Mouse (Mus musculus) gastrocnemius, postnatal 25 days (tissue): ENCODE results near the gene Crybg1. TPM values are rescaled to one million over a fixed set of nuclear protein-coding genes. Genes with fewer than 3 reads are reported as not detected.

Experiments
- DNase-seq: peaks from one replicate; pipeline ENCODE4 v3.0.0; 2022
- long read RNA-seq, 2 experiments: library from polyadenylated mRNA; stranded (forward); transcript quantifications; one replicate each; pipeline ENCODE4 v2.0.0; 2021
- total RNA-seq, 2 experiments: library from RNA; stranded (reverse); gene quantifications; 1 replicate in 1 of 2; 2 replicates in 1 of 2; pipeline ENCODE4 v1.2.3; 2021

The Crybg1 gene
- total RNA-seq, result 1 to 10 TPM; 1.2 to 1.3 TPM
- long read RNA-seq, experiment 1, partial matches to known transcripts, result 0 of 1 reads
- long read RNA-seq, experiment 1, other reads (novel, unspliced or antisense), result 1 of 1 reads
- long read RNA-seq, experiment 2, partial matches to known transcripts, result 0 of 2 reads
- long read RNA-seq, experiment 2, other reads (novel, unspliced or antisense), result 2 of 2 reads

DNA sequence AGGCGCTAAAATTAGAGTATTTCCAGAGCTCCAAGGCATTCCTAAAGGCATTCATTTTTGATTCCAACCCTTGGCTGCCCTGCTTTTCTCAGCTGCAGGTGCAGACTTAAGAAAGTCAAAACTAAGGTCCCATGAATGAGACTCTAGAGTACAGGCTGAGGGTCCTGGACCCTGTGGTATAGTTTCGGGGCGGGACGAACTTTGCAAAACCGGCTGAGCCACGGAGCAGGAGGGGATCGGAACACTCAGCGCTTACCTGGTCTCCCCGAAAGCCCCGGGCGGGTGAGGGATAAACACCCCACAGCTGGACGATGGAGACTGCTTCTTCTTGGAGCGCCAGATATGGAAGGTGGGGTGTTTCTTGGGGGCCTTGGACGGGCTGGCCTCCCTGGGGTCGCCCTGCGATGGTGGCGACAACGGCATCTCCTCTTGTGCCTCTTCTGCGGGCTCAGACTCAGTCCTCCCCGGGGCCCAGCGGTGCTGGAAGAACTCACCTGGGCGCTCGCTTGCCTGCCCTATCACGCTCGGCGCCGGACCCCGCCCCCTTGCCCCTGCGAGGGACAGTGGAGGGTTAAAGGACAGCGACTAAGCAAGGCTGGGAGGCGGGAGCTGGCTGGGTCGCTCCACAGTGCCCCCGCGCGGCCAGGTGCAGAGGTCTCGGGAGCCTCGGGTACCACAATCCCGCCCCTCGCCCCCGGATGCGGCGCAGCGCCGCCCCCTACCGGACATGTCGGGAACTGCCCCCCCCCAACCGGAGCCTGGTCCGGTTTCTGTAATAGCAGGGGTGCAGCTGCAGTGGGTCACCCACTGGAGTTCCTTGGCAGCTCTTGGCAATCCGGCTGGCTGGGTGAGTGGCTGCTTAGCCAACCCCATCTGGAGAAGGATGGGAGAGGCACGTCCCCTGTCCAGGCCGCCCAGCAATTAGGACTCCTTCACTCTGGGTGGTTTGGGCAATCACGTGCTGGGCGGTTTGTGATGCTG is at the start of gene Crybg1:
Gene Crybg1 (minus strand): TSS at position 517 of the 981 bp plus-strand sequence.
- peak; percentile 34 for DNase-seq

GRCm38 (mm10) chr10:44177365-44177764 is 28.7 kb upstream of the Crybg1 start:
- no peak for DNase-seq

- no peak for DNase-seq
These were observed 27.9 kb upstream of the Crybg1 start for GRCm38 (mm10) chr10:44176548-44176947.

GRCm38 (mm10) chr10:44176120-44176519 is 27.5 kb upstream of the Crybg1 start:
- no peak for DNase-seq

GRCm38 (mm10) chr10:44170145-44170544 is 21.5 kb upstream of the Crybg1 start:
- DNase-seq, result no peak

DNA sequence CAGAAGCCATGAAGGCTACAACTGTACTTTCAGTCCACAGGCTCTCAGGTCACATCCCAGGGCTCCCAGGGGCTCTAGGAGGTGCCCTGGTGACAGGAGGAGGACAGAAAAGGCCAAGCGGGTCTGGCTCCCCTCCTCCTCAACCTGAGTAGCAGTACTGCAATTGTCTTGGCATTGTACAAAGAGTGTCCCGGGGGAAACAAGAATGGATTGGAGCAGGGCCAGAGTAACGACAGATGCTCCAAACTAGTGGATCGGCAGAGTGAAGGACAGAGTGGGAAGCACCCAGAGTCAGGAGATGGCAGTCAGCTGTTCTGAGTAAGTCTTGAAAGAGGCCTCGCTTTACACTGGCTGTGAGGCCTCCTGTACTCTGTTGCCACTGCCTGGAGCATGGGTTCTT is 18.4 kb upstream of the Crybg1 start:
- no peak for DNase-seq

- DNase-seq, result no peak
These were observed 15.8 kb upstream of the Crybg1 start for GRCm38 (mm10) chr10:44164258-44164975.

- no peak for DNase-seq
These were observed 14.4 kb upstream of the Crybg1 start for GRCm38 (mm10) chr10:44163028-44163427.

DNA sequence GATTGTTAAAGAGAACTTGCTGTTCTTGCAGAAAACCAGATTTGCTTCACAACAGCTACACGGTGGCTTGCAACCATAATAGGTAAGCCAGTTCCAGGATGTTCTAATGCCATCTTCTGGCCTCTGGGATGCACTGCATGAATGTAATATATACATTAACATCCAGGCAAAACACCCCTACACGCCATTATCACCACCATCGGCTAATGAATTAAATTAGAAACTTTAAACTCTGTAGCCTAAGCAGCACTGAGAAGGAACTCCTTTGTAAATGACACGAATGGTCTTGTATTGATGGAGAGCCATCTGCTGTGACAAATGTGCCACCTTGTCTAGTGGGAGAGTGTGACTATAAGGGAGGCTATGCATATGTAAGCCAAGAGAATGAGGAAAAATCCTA is 11.5 kb upstream of the Crybg1 start:
- no peak for DNase-seq

- no peak for DNase-seq
These were observed 8.8 kb upstream of the Crybg1 start for GRCm38 (mm10) chr10:44157489-44157888.

- DNase-seq, result no peak
These were observed 1.8 kb upstream of the Crybg1 start for GRCm38 (mm10) chr10:44150501-44150900.

DNA sequence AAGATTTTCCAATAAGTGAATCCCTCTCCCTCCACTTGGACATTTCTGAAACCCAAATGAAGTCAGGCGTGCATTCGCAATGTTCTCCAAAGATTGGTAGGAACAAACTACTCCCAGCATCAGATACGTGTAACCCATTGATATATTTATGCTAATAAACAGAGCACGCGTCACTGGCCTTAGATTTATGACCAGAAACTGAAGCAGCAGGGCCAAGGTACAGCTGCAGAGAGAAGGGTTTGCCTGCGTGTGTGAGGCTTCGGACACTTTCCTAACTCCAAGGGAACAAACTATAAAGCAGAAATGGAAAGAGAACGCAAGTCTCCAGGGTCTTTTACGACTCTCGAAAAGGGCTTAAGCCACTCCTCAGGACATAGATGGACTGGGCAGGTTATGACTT is 5.3 kb downstream of the Crybg1 start:
- no peak for DNase-seq

- DNase-seq, result no peak
These were observed 10.4 kb downstream of the Crybg1 start for GRCm38 (mm10) chr10:44138137-44138855.

GRCm38 (mm10) chr10:44126047-44126446 is 22.6 kb downstream of the Crybg1 start:
- no peak for DNase-seq

DNA sequence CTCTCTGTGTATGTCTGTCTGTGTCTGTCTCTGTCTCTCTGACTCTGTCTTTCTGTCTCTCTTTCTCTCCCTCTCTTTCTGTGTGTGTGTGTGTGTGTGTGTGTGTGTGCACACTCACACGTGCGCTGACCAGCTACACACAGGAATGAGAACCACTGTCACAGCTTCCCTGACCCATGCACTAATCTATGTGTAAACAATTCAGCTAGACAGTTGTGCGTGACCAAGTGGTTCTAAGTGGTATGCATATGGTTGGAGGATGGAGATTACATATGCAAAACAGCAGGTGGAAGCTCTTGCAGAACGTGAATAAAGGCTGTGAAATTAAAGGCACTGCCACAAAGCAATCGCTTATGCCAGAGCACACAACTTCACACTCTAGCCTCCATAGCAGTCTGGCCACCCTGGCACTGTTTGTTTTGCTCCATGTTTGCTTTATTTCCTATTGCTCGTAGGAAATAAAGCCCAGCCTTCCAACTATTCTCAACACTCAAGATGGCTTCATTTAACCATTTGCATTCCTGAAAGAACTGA is 24.2 kb downstream of the Crybg1 start:
- no peak for DNase-seq

DNA sequence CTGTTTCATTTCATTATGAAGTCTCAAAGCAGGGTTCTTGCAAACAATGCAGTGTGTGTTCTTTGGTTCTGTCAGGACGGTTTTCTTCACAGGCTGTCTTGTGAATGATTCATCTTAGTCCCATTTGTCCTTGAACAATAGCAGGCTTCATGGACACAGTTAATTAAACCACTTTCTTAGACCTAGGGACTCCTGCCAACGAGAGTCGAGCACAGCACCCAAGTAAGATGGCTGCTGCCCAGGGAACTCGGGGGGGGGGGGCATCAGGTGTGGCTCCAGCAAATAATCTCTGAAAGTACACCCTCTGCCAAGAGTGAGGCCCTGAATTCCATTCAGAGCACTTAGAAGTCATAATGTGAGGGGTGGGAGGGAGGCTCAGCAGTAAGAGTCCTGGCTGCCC is 30.0 kb downstream of the Crybg1 start:
- no peak for DNase-seq

DNA sequence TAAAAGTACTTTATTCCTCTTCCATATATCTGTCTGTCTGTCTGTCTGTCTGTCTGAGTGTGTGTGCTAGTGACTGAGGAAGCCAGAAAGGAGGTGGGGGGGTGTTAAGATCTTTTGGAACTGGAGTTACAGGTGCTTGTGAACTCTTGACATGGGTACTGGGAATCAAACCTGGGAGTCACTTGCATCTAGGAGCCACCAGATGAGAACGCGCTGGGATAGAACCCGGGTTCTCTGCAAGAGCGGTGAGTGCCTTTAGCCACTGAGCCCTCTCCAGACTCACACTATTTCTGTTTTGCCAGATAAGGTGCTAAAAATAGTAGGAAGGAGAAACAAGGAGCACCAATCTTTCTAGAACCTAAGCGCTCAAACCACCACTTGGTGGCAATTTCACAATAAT is 31.9 kb downstream of the Crybg1 start:
- no peak for DNase-seq

DNA sequence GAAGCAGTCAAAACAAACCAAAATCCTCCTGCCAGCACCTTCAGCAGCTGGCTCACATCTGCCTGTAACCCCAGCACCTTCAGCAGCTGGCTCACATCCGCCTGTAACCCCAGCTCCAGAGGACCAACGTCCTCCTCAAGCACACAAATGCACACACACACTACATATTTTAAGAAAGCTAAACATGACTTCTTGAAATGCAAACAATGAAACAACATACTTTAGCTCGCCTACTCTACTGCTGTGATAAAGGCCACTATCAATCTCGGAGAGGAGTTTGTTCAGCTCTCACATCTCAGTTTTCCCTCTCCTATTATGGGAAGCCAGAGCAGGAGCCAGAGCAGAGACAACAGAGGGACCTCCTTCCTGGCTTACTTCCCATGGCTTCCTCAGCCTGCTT is 34.0 kb downstream of the Crybg1 start:
- DNase-seq, result no peak

DNA sequence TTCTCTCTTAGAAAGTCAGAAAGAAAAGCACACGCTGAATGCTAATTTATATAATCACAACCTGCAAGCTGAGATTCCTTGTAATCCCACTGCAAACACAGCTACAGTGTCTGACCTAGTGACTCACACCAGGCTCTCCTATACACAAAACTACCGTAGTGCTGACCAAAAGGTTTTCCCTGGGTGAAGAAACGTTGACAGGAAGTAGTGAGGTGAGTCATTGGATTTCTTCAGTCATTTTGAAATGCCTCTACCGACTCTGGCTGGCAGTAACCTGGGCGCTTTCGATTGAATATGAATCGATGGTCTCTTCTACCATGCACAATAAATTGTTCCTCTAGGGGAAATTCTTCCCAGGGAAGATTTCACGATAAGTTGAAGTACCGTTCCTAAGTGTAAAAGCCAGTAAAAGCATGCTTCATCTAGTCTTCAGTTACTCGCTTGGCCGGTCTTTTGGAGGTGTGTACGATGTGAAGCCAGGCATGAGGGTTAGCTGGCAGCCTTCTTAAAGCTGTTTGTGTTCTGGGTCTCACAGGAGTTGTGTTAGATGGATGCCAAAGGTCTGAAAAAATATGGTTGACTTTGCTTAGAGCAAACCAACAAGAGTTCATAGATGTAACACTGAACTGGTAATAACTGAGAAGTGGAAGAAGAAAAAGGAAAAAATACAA is 36.5 kb downstream of the Crybg1 start:
- no peak for DNase-seq

GRCm38 (mm10) chr10:44111168-44111567 is 37.5 kb downstream of the Crybg1 start:
- DNase-seq, result no peak

DNA sequence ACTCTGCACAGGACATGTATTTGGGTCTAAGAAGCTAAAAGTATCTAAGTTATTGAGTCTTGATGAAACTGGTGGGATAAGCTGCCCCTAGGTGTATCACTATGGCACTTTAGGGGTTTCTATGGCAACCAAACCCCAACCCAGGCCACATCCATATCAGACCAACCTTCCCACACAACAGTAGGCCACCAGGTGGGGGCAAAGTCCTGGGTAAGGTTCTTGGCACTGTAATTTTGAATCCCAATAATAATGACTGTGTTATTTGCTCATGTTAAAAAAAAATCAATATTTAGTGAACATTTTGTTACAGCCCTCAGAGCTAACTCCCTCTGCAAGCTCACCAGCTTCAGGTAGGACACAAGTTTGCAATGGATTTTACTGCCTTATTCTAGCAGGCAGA is 38.2 kb downstream of the Crybg1 start:
- no peak for DNase-seq
